Mouse (Mus musculus) T-cell, adult 2 months (primary cell): Measurements from ENCODE around the gene Oprm1.
"Not testable (repeated sequence)": the region's sequence is repeated elsewhere in the genome, so short reads cannot be mapped to it uniquely, and the experiment has no call there.

Source experiments
- DNase-seq: peaks from one replicate; pipeline ENCODE4 v3.0.0; 2022; ENCODE audit warnings: low spot score

The Oprm1 gene

DNA sequence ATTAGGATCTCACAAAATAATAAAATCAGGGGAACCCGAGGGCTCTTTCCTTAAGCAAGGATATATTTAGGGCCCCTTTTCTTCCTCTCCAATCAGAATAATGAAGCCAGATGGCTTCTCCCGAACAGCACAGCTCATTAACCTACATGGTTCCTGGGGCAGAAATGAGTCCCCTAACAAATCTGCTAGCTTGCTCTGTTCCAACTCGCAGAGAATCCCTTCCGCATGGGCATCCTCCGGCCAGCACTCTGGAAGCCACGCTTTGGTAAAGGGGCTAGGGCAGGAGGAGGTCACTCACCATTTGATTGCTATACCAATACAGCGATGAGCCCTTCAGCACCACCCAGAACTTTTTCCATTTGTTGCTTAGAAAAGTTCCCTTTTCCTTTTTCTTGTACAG lies 220.9 kb downstream of the Oprm1 start:
- DNase-seq, result no peak

DNA sequence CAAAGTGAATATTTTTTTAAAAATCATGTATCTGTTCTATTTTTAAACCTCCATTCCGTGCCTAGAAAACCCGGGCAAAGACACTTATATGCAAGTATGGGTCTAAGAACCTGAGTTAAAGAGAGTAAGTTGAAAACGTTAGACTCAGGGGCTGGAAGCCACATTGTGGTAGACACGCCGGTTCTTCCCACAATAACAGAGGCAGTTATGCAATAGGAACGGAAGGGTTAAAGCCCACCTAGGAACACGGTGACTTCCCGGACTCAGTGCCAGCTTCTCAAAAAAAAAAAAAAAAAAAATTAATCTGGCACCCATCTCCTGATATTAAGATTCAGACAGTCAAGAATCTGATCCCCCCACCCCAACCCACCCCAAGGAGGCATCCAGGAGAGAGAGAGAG lies 221.5 kb downstream of the Oprm1 start:
- DNase-seq, result no peak

DNA sequence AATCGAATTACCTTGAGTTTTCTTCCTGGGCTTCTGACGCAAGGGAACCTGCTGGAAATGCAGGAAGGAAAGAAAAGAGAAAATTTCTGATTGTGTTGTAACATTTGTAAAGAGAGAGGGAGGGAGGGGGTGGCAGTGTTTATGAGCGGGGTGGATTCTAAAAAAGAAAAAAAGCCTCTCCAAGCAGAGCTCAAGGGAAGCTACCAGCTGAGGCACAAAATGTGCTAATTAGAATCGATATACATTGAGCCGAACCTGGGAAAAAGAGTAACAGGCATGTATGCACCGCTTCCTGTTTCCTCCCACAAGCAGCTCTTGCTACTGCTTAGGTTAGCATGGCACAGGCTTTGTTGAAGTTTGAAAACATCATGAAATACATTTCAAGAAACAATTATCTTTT lies 221.9 kb downstream of the Oprm1 start:
- peak; percentile 57 for DNase-seq

DNA sequence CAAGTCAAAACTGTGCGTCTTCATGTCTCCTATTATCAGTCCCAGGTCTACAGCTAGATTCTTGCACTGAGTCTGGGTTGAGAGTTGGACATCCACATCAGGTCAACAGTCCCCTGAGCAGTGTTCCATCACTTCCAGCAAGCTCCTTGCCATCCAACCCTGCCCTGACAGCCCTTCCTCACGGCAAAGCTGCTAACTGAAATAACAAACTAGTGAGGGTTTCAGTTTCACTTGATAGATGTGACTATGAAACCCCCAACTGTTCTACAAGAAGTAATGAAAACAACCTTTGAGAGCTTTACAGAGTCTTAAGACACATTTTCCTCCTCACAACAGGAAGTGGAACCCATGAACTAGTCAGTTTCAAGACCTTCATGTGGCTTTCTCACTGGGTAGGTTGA lies 224.4 kb downstream of the Oprm1 start:
- peak; percentile 79 for DNase-seq

GRCm38 (mm10) chr10:6983431-6983830 lies 225.1 kb downstream of the Oprm1 start:
- DNase-seq, result no peak

GRCm38 (mm10) chr10:6986246-6986645 lies 227.9 kb downstream of the Oprm1 start:
- peak; percentile 58 for DNase-seq

- no peak for DNase-seq
Observed at GRCm38 (mm10) chr10:6987399-6988098, 229.2 kb downstream of the Oprm1 start.

DNA sequence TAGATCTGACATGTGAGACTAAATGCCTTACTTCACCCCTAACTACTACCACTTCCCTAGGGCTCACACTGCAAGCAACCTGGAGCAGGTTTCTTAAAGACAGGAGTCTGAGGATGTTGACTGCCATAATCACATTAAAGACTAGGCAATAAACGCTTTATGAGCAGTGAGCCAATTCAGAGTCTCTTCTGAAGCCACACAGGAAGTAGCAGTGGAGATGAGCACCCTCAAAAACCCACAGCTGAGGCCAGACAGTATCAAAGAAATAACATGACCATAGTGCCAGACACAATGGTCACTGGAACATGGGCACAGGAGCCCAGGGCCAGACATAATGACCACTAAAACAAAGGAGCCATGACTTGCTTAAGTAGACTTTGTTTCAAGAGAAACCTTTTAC lies 230.2 kb downstream of the Oprm1 start:
- DNase-seq, result peak; percentile 51

- no peak for DNase-seq
Observed at GRCm38 (mm10) chr10:6996895-6997294, 238.6 kb downstream of the Oprm1 start.

GRCm38 (mm10) chr10:6998576-6999250 lies 240.4 kb downstream of the Oprm1 start:
- no peak for DNase-seq

DNA sequence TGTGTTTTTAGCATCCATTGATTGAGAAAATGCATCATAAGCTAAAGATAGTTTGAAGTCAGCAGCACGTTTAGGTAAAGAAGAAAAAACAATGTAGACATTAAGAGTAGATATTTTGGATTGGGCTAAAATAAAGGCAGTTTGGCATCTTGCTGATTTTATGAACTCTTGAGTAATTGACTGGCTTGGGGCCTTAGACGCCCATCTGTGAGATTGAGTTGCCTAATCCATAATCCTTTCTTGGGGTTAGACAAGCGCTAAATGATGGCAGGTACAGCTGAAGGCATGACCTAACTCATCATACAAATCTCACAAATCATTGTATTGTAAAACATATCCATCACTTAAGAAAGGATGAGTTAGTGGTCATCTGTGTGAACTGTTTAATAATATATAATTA lies 241.0 kb downstream of the Oprm1 start:
- no peak for DNase-seq

GRCm38 (mm10) chr10:7003898-7004297 lies 245.6 kb downstream of the Oprm1 start:
- not testable (repeated sequence) for DNase-seq

- DNase-seq, result no peak
Observed at GRCm38 (mm10) chr10:7004980-7005538, 246.8 kb downstream of the Oprm1 start.

DNA sequence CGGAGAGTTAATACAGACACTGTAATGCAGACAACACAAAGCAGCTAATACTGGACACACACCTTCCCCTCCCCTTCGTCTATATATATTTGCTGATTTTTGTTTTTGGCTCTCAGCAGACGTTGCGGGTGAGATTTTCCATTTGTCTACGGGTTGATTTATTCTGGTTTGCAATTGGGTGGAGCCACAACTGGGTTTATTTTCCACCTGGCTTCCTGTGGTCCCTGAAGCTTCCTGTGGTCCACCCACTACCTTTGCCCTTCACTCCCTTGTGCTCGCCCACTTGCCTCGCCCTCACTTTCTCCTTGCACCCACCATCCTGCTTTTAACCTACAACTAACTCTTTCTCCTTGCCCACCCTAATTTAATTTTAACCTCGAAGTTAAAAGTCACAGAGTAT lies 252.2 kb downstream of the Oprm1 start:
- peak; percentile 5 for DNase-seq

DNA sequence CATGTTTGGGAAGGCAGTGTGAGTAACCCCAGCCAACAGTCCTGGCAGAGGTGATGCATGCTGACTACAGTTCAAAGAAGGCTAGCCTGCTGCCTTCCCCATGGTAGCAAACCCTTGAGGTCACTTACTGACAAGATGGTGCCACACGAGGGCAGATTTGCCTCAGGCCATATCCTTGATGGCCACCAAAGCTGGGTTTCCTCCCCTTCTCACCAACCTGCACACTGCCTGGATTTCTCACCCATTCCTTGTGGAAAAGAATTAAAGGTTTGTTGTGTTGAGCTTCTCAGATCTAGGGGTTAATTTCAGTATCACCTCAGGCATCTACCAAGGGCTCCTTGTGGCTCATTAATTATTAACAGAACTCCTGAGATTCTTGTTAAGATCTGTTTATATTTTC lies 256.9 kb downstream of the Oprm1 start:
- no peak for DNase-seq

GRCm38 (mm10) chr10:7019781-7020386 lies 261.6 kb downstream of the Oprm1 start:
- no peak for DNase-seq

GRCm38 (mm10) chr10:7020551-7020950 lies 262.2 kb downstream of the Oprm1 start:
- DNase-seq, result no peak

GRCm38 (mm10) chr10:7025028-7025427 lies 266.7 kb downstream of the Oprm1 start:
- DNase-seq, result no peak

DNA sequence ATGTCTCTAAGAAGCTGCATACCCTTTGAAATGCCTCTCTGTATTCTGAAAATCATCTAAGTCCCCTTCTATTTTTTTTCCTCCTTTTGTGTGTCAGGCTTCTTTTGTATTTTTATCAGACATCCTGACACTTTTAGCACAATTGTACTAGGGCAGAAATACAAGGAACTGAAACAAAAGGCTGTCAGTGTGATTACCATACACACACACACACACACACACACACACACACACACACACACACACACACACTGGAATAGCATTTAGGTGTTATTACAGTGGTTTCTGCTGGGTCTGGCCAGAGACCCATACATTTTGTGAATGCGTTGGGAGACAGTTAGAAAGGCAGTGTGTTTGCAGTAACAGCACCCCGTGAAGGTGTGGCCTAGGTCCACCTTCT lies 275.2 kb downstream of the Oprm1 start:
- DNase-seq, result no peak

GRCm38 (mm10) chr10:7035547-7035946 lies 277.2 kb downstream of the Oprm1 start:
- DNase-seq, result peak; percentile 1

GRCm38 (mm10) chr10:7037194-7037593 lies 278.9 kb downstream of the Oprm1 start:
- no peak for DNase-seq

- no peak for DNase-seq
Observed at GRCm38 (mm10) chr10:7041032-7041431, 282.7 kb downstream of the Oprm1 start.

DNA sequence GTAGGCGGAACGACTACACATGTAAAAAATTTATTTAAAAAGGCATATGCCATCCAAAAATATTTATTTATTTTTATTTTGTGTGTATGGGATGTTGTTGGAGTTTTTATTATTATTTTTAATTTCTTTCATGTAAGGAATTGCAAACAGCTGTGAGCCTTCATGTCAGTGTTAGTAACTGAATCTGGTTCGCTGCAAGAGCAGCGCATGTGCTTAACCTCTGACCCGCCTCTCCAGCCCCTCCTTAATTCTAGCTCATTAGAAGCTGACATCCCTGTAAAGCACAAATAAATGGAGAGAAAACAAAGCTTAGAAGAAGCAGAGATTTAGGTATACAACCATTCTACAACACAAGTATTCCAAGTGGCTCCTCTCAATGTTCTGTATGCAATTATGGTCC lies 285.6 kb downstream of the Oprm1 start:
- DNase-seq, result no peak
